Comparison of ENCODE assay signal across 15 mouse cellular contexts in genomic region chr4:106981385-106982103, GRCm38 (mm10).
DNase-seq lines count a peak whose midpoint lies in the region; ATAC-seq and TF ChIP-seq lines count a peak whose summit lies in the region.
"Had no signal": no experiment of that assay in that cellular context is flagged by ENCODE, and none has a peak within 500 bp of the region (broad histone marks: within the 10 kb centered on the region; RNA-seq: fewer than 3 reads in every experiment).

No protein-coding gene starts in this region.

- peaks cover 39% of the 10 kb centered on the region for H3K4me1 ChIP-seq in kidney, adult 2 months (ENCODE audit: control insufficient read depth, insufficient read depth, low read length)
- peaks cover 97% of the 10 kb centered on the region for H3K4me1 ChIP-seq in embryonic facial prominence, embryonic 15.5 days
- peaks cover 54% of the 10 kb centered on the region for H3K4me1 ChIP-seq in liver, postnatal 0 days (ENCODE audit: insufficient read depth)
- H3K4me1 ChIP-seq in forebrain, embryonic 14.5 days (ENCODE audit: control insufficient read depth, insufficient read depth, low read length) = peaks cover 71% of the 10 kb centered on the region

- WGBS in kidney, adult 2 months = 57% methylated on average over 7 of the region's 7 CpGs
- WGBS in embryonic facial prominence, embryonic 15.5 days = 76% methylated on average over 7 of the region's 7 CpGs
- 60% methylated on average over 7 of the region's 7 CpGs for WGBS in liver, postnatal 0 days (ENCODE audit: insufficient replicate concordance)
- 89% methylated on average over 7 of the region's 7 CpGs for WGBS in forebrain, embryonic 14.5 days

- no peak for ATAC-seq in embryonic facial prominence, embryonic 15.5 days (ENCODE audit: insufficient number of reproducible peaks, low FRiP score, low TSS enrichment, low read depth)
- ATAC-seq in liver, postnatal 0 days = peak; percentile 57; the same call in 1 of the 2 replicates
- no peak for ATAC-seq in forebrain, embryonic 14.5 days

- H3K36me3 ChIP-seq in kidney, adult 2 months (ENCODE audit: control insufficient read depth, insufficient read depth, low read length) = no peaks in the 10 kb centered on the region
- H3K36me3 ChIP-seq in embryonic facial prominence, embryonic 15.5 days = no peaks in the 10 kb centered on the region
- no peaks in the 10 kb centered on the region for H3K36me3 ChIP-seq in liver, postnatal 0 days (replicated peaks; ENCODE audit: insufficient read depth, low read length)
- H3K36me3 ChIP-seq in forebrain, embryonic 14.5 days (ENCODE audit: control insufficient read depth, insufficient read depth, low read length) = peaks cover 3% of the 10 kb centered on the region; the same call in 1 of the 2 replicates
- H3K36me3 ChIP-seq: neural tube, embryonic 15.5 days had no signal

- peak; percentile 71 for DNase-seq in kidney, adult 2 months
- DNase-seq in kidney, postnatal 10 days = no peak
- DNase-seq in 416B (ENCODE audit: low read depth) = peak; percentile 24
- no peak for DNase-seq in liver, postnatal 0 days
- DNase-seq in forebrain, embryonic 14.5 days (ENCODE audit: low spot score) = no peak
- DNase-seq in gastrocnemius, adult 8-10 months (ENCODE audit: low spot score in 2 of 2) = no peak
- no peak for DNase-seq in spleen, adult 18-20 months
- DNase-seq: cerebellum, adult 8-10 months; gastrocnemius, postnatal 10 days; heart, postnatal 14 days; right cerebral cortex, postnatal 25 days; thymus, postnatal 36 days had no signal

- H3K27me3 ChIP-seq in kidney, adult 2 months (replicated peaks; ENCODE audit: control insufficient read depth, insufficient read depth, low read length) = no peaks in the 10 kb centered on the region
- H3K27me3 ChIP-seq in embryonic facial prominence, embryonic 15.5 days = no peaks in the 10 kb centered on the region
- no peaks in the 10 kb centered on the region for H3K27me3 ChIP-seq in liver, postnatal 0 days (ENCODE audit: insufficient read depth, low read length)
- no peaks in the 10 kb centered on the region for H3K27me3 ChIP-seq in forebrain, embryonic 14.5 days (replicated peaks; ENCODE audit: control insufficient read depth, insufficient read depth, low read length)
- H3K27me3 ChIP-seq: neural tube, embryonic 15.5 days had no signal

- no peak for TF ChIP-seq CTCF in kidney, adult 2 months (conservative IDR thresholded peaks at IDR 0.05; ENCODE audit: insufficient read depth, insufficient read length, low read depth, low read length)
- TF ChIP-seq CTCF in liver, postnatal 0 days (IDR thresholded peaks at IDR 0.05; ENCODE audit: low read depth) = no peak

- TF ChIP-seq EP300 in liver, postnatal 0 days (IDR thresholded peaks at IDR 0.05; ENCODE audit: low read depth) = no peak

- H3K4me2 ChIP-seq in embryonic facial prominence, embryonic 15.5 days (replicated peaks) = no peak overlapping the region
- peak overlapping the region; percentile 53; the same call in 1 of the 2 replicates for H3K4me2 ChIP-seq in liver, postnatal 0 days (ENCODE audit: low read depth, low read length)
- H3K4me2 ChIP-seq in forebrain, embryonic 14.5 days (ENCODE audit: low read length) = no peak overlapping the region
- H3K4me2 ChIP-seq: midbrain, embryonic 11.5 days; neural tube, embryonic 15.5 days had no signal

- TF ChIP-seq POLR2A in kidney, adult 2 months (IDR thresholded peaks at IDR 0.05; ENCODE audit: low read depth, low read length) = no peak

- no peak overlapping the region for H3K27ac ChIP-seq in kidney, adult 2 months (ENCODE audit: insufficient read depth, low read depth, low read length)
- H3K27ac ChIP-seq in embryonic facial prominence, embryonic 15.5 days (replicated peaks) = peak overlapping the region; percentile 79
- H3K27ac ChIP-seq in liver, postnatal 0 days (ENCODE audit: low read depth) = peak overlapping the region; percentile 68
- H3K27ac ChIP-seq in forebrain, embryonic 14.5 days (ENCODE audit: low read depth, low read length) = no peak overlapping the region
- H3K27ac ChIP-seq: neural tube, embryonic 15.5 days had no signal

- no peak overlapping the region for H3K9ac ChIP-seq in embryonic facial prominence, embryonic 15.5 days
- no peak overlapping the region for H3K9ac ChIP-seq in liver, postnatal 0 days (replicated peaks)
- no peak overlapping the region for H3K9ac ChIP-seq in forebrain, embryonic 14.5 days (ENCODE audit: low read length)
- H3K9ac ChIP-seq: neural tube, embryonic 15.5 days had no signal

- no peak overlapping the region for H3K4me3 ChIP-seq in kidney, adult 2 months (ENCODE audit: insufficient read depth, low read depth, low read length)
- H3K4me3 ChIP-seq in embryonic facial prominence, embryonic 15.5 days (replicated peaks) = no peak overlapping the region
- H3K4me3 ChIP-seq in liver, postnatal 0 days (ENCODE audit: low read depth, low read length) = no peak overlapping the region
- no peak overlapping the region for H3K4me3 ChIP-seq in forebrain, embryonic 14.5 days (ENCODE audit: low read depth, low read length)
- H3K4me3 ChIP-seq: neural tube, embryonic 15.5 days had no signal

- H3K9me3 ChIP-seq in embryonic facial prominence, embryonic 15.5 days (replicated peaks) = no peaks in the 10 kb centered on the region
- H3K9me3 ChIP-seq in liver, postnatal 0 days (ENCODE audit: low read length) = no peaks in the 10 kb centered on the region
- no peaks in the 10 kb centered on the region for H3K9me3 ChIP-seq in forebrain, embryonic 14.5 days (replicated peaks; ENCODE audit: control insufficient read depth, low read length)
- H3K9me3 ChIP-seq: neural tube, embryonic 15.5 days had no signal

Comparison
In these comparisons a context has a peak if more than half of its experiments do, and no peak if none do; other contexts are left out.
1. DNase-seq: peak in kidney, adult 2 months (single experiment) and 416B (single experiment); none in kidney, postnatal 10 days (single experiment), liver, postnatal 0 days (single experiment), forebrain, embryonic 14.5 days (single experiment), gastrocnemius, adult 8-10 months (0 of 2) and spleen, adult 18-20 months (0 of 2).
2. H3K27ac ChIP-seq: peak in embryonic facial prominence, embryonic 15.5 days (single experiment) and liver, postnatal 0 days (single experiment); none in kidney, adult 2 months (single experiment) and forebrain, embryonic 14.5 days (single experiment).